Mouse (Mus musculus): ENCODE measurements around the gene Zfp366. TPM values are rescaled to one million over a fixed set of nuclear protein-coding genes. Genes with fewer than 3 reads are reported as not detected.

The Zfp366 gene
- polyA plus RNA-seq, 1 experiment from 2014 or later, result 0.83 TPM

Other genes starting within 250 kb of the Zfp366 start
- gene 1700024P04Rik, start 200.3 kb upstream of the Zfp366 start, polyA plus RNA-seq (2014; fragmentation: Nextera tagmentation; extraction: Ambion mirVana), result not detected in 2 replicates
- gene Ptcd2, start 159.9 kb downstream of the Zfp366 start, polyA plus RNA-seq (2014; fragmentation: Nextera tagmentation; extraction: Ambion mirVana), result 54.6 and 58.7 TPM in 2 replicates
- 69.7 and 71.1 TPM in 2 replicates for gene Mrps27, start 160.0 kb downstream of the Zfp366 start, polyA plus RNA-seq (2014; fragmentation: Nextera tagmentation; extraction: Ambion mirVana)

All from intestine, embryonic 14.5 days (tissue).